Mouse (Mus musculus) adrenal gland, postnatal 25 days (tissue): Measurements from ENCODE around the gene Gm10354. TPM values are rescaled to one million over a fixed set of nuclear protein-coding genes. Genes with fewer than 3 reads are reported as not detected.
"Not testable (repeated sequence)": the region's sequence is repeated elsewhere in the genome, so short reads cannot be mapped to it uniquely, and the experiment has no call there.

Experiments
- DNase-seq: peaks from one replicate; pipeline ENCODE4 v3.0.0; 2021; ENCODE audit warnings: mixed read lengths
- long read RNA-seq: library from polyadenylated mRNA; stranded (forward); transcript quantifications from one replicate; pipeline ENCODE4 v2.0.0, GENCODE M21; 2021
- total RNA-seq: library from RNA; stranded (reverse); gene quantifications from 2 replicates; pipeline ENCODE4 v1.2.3, GENCODE M21; 2021

Gm10354 gene
- not detected in 2 replicates for total RNA-seq
- long read RNA-seq = 0 reads

DNA sequence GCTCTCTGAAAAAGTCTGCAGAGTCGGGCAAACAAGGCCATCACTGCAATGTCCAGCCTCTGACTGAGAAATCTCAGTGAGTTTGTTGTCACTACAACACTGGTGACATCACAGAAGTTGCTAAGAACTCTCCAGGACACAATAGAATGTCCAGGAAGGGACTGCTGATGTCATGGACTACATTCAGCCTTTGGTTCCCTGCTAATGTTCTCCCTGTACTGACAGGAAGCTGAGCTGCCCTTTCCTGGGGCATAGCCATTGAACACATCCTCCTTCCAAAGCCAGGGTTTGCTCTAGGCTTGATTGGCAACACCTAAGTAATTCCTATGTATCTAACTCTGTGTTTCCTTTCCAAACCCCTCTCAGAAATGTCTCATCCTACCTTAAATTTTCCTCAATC lies at the start of gene Gm10354:
TSS of gene Gm10354 (minus strand) at position 101 of the 400 bp plus-strand sequence.
- DNase-seq = not testable (repeated sequence)

DNA sequence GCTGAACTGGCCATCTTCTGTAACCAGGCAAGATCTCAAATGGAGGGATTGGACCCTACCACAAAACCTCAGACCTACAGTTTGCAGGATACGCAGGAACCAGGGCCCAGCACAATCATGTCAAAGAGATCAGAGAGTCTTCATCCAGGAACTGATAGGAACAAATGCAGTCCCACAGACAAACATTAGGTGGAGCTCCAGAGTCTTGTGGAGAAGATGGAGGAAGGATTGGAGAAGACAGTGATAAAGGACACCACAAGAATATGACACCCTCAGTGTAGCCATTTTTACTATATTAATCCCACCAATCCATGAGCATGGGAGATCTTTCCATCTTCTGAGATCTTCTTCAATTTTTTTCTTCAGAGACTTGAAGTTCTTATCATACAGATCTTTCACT lies 45.6 kb upstream of the Gm10354 start:
- DNase-seq = peak; percentile 2

DNA sequence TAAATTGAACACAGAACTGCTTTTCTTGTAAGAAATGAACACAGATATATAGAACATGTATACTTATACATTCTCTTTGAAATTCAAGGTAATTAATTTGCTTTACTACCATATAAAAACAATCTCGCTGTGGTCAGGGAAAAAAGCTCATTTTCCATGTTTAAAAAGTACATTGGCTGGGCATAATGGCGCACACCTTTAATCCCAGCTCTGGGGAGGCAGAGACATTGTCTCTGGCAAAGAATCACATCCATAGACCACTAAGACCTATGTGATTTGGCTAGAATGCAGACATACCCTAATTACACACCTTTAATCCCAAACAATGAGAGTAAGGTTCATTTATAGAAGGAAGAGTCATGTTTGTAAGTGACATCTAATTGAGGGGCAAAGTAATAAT lies 41.3 kb upstream of the Gm10354 start:
- DNase-seq = not testable (repeated sequence)

DNA sequence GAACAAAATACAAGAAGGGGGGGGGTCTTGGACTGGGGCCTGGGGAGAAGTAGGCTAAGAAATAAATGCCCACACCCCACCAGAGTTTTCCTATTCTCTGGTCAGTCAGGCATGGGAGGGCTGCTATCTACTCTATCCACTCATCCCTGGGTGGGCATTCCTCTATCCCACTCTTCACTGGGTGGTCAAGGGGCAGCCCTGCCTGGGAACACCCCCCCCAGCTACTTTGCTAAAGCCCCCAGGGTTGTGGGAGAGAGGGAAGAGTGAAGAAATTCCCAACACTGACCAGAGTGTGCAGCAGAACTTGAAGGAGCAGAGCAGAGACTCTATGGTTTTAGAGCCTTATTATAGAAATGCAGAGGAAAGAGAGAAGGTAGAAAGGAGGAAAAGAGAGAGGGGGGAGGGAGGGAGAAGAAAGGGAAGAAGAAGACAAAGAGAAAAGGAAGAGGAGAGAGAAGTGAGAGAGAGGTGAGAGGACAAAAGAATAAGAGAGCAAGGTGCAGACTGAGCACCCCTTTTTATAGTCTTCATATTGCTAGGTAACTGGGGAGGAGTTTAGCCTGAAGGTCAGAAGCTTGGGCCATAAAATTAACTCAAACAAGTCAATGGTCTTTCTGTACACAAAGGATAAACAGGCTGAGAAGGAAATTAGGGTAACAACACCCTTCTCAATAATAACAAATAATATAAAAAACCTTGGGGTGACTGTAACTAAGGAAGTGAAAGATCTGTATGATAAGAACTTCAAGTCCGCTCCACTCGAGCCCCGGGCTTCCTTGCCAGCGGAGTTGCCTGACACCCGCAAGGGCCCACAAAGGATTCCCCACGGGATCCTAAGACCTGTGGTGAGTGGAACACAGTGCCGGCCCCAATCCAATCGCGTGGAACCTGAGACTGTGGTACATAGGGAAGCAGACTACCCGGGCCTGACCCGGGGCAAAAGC lies 32.2 kb upstream of the Gm10354 start:
- DNase-seq = not testable (repeated sequence)

GRCm38 (mm10) chr5:15006907-15007306 lies 28.2 kb upstream of the Gm10354 start:
- not testable (repeated sequence) for DNase-seq

GRCm38 (mm10) chr5:15006288-15006687 lies 27.6 kb upstream of the Gm10354 start:
- not testable (repeated sequence) for DNase-seq

DNA sequence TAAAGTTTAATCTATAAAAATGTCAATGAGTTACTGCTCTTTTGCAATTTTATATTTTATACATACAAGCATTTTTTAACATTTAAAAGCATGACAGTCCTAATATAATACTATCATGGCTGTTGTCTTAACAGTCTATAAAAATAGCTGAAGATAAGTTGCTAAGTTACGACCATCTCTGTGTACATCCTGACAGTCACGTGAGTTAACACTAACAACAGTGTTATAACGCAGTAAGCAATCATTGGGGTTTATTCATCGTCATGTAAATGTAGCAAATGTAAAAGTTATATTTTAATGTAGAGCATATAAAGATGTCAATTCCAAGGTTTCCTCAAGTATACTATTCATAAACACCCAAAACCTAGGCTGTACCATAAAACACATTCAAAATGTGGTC lies 26.8 kb upstream of the Gm10354 start:
- DNase-seq = not testable (repeated sequence)

- DNase-seq = not testable (repeated sequence)
Observed at GRCm38 (mm10) chr5:15004569-15005562, 26.1 kb upstream of the Gm10354 start.

DNA sequence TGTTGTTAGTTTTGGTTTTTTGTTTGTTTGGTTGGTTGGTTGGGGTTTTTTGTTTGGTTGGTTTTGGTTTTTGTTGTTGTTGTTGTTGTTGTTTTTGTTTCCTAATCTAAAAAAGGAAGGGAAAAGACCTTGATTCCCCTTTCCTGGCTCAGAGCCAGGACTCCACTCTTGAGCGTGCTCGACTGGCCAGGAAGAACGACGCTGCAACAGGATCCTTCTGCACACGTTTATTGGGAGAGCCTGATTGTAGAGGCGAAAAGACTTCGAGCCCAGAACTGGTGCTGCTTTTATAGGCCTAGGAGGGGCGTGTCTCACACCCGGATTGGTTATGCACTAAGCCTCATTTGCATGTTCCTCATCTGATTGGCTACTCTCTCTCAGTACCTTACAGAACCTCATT lies 19.3 kb upstream of the Gm10354 start:
- DNase-seq = not testable (repeated sequence)

GRCm38 (mm10) chr5:14997556-14997955 lies 18.8 kb upstream of the Gm10354 start:
- not testable (repeated sequence) for DNase-seq

DNA sequence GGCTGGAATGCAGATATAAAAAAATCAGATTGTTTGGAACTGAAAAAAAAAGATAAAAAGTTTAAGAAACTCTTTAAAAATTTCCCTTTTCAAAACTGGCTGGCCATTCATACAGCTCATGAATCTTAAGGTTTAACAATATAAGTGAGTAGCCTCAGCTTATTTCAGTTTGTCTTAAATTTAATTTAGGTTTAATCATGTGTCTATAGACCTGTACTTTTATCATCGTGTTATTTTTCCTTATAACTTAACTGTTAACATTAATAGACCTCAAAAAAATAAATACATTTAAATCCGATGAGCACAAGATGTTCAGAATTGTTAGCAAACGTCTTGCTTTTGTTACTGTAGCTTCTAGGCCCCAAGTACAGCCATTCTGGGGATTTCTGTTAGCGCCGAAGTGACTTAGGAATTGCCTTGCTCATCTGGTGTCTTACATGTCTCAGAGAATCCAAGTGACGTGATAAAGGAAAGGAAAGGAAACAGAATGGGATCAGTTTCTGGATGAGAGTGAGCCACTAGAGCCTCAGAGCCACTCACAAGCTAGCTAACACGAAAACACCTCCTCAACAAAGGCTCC lies 18.0 kb upstream of the Gm10354 start:
- not testable (repeated sequence) for DNase-seq

- DNase-seq = not testable (repeated sequence)
Observed at GRCm38 (mm10) chr5:14994124-14994523, 15.4 kb upstream of the Gm10354 start.

DNA sequence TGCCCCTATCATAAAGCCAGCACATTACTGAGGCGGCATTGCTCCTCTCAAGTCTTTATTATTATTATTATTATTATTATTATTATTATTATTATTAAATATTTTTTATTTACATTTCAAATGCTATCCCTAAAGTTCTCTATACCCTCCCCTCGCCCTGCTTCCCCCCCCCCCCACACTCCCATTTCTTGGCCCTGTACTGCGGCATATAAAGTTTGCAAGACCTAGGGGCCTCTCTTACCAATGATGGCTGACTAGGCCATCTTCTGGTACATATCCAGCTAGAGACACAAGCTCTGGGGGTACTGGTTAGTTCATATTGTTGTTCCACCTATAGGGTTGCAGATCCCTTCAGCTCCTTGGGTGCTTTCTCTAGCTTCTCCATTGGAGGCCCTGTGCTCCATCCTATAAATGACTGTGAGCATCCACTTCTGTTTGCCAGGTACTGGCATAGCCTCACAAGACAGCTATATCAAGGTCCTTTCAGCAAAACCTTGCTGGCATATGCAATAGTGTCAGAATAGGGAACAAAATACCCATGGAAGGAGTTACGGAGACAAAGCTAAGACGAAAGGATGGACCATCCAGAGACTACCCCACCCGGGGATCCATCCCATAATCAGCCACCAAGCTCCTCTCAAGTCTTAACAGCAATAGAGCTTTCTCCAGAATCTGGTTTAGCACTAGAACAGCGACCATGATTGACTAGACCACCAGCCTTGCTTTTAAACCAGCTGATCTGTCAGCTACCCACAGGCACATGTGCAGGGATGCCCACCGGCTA lies 11.8 kb upstream of the Gm10354 start:
- not testable (repeated sequence) for DNase-seq

GRCm38 (mm10) chr5:14986649-14987387 lies 8.1 kb upstream of the Gm10354 start:
- DNase-seq = not testable (repeated sequence)

- not testable (repeated sequence) for DNase-seq
Observed at GRCm38 (mm10) chr5:14977368-14977767, 1.4 kb downstream of the Gm10354 start.

GRCm38 (mm10) chr5:14975294-14975693 lies 3.4 kb downstream of the Gm10354 start:
- DNase-seq = not testable (repeated sequence)

DNA sequence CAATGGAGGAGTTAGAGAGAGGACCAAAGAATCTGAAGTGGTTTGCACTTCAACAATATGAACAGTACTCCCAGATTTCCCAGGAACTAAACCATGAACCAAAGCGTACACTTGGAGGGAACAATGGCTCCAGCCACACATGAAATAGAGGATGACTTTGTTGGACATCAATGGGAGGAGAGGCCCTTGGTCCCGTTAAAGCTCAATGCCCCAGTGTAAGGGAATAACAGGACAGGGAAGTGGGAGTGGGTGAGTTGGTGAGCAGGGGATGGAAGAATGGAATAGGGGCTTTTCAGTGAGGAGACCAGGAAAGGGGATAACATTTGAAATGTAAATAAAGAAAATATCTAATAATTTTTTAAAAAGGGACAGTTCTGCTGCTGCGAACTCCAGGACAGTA lies 5.9 kb downstream of the Gm10354 start:
- not testable (repeated sequence) for DNase-seq

DNA sequence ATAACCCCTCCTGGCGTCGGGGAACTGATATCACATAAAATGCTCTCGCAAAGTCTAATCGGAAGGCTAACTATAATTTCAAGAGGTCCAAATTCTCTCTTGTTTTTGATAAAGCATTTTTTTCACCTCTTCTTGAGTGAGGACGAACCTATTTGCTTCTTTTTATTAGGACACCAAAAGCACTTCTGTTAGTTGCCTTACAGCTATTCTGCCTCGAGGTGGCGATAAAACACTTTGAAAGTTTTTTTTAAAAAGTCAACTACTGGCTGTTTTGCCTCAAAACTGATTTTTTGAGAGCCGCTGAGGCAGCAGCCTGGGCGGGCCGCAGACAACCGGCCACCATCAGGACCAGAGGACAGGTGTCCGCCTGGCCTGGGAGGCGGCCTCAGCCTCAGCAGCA lies 14.9 kb downstream of the Gm10354 start:
- DNase-seq = not testable (repeated sequence)

DNA sequence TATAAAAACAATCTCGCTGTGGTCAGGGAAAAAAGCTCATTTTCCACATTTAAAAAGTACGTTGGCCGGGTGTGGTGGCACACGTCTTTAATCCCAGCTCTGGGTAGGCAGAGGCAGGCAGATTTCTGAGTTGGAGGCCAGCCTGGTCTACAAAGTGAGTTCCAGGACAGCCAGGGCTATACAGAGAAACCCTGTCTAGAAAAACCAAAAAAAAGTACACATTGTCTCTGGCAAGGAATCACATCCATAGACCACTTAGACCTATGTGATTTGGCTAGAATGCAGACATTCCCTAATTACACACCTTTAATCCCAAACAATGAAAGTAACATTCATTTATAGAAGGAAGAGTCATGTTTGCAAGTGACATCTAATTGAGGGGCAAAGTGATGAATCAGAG lies 17.2 kb downstream of the Gm10354 start:
- not testable (repeated sequence) for DNase-seq
